ENCODE assay signal across 15 mouse cellular contexts in the genomic region with DNA sequence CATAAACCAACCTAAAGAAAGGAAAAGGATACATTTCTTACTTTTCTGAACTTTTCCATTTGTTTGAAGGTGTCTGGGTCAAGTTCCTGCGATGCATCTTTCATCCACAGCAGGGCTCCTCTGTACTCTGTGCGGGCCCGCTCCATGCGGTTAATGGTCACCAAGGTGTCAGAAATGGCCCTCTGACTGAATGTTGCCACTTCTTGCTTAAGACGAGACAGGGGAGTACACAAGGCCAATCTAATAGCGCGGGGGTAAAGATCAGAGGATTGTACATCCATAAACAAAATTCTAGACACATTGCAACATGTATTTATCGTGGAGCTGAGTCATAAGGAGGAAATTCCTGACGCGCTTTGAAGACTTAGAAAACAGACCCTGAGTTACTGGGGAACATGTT. TPM values are rescaled to one million over a fixed set of nuclear protein-coding genes. Genes with fewer than 3 reads are reported as not detected.
"Had no signal": no experiment of that assay in that cellular context is flagged by ENCODE, and none has a peak within 500 bp of the region (broad histone marks: within the 10 kb centered on the region; RNA-seq: fewer than 3 reads in every experiment).

No protein-coding gene starts in this region.

- H3K4me2 ChIP-seq: lung, embryonic 14.5 days; midbrain, embryonic 13.5 days; midbrain, embryonic 15.5 days; neural tube, embryonic 12.5 days; stomach, embryonic 15.5 days had no signal

- H3K27me3 ChIP-seq: midbrain, embryonic 13.5 days; midbrain, embryonic 15.5 days; neural tube, embryonic 12.5 days; stomach, embryonic 15.5 days had no signal

- H3K9ac ChIP-seq: lung, embryonic 14.5 days; midbrain, embryonic 13.5 days; midbrain, embryonic 15.5 days; neural tube, embryonic 12.5 days; stomach, embryonic 15.5 days had no signal

- H3K9me3 ChIP-seq: midbrain, embryonic 10.5 days; midbrain, embryonic 13.5 days; midbrain, embryonic 15.5 days; neural tube, embryonic 12.5 days; stomach, embryonic 15.5 days had no signal

- H3K36me3 ChIP-seq: midbrain, embryonic 10.5 days; midbrain, embryonic 13.5 days; midbrain, embryonic 15.5 days; neural tube, embryonic 12.5 days; stomach, embryonic 15.5 days had no signal

- DNase-seq: lung, adult 18-20 months; lung, embryonic 14.5 days; lung, postnatal 14 days; lung, postnatal 4 days; right cerebral cortex, postnatal 14 days; thymus, adult 2 months; thymus, postnatal 25 days; thymus, postnatal 4 days had no signal

- H3K4me1 ChIP-seq: midbrain, embryonic 10.5 days; midbrain, embryonic 13.5 days; midbrain, embryonic 15.5 days; neural tube, embryonic 12.5 days; stomach, embryonic 15.5 days had no signal

- ATAC-seq: midbrain, embryonic 13.5 days; midbrain, embryonic 15.5 days had no signal

- H3K4me3 ChIP-seq: midbrain, embryonic 10.5 days; midbrain, embryonic 13.5 days; midbrain, embryonic 15.5 days; neural tube, embryonic 12.5 days; stomach, embryonic 15.5 days had no signal

- H3K27ac ChIP-seq: midbrain, embryonic 10.5 days; midbrain, embryonic 13.5 days; midbrain, embryonic 15.5 days; neural tube, embryonic 12.5 days; stomach, embryonic 15.5 days; stomach, postnatal 0 days had no signal

RNA-seq across cellular contexts. Expression of gene Ica1l, which starts 29.2 kb away (rescaled TPM):
- total RNA-seq: monocyte, adult 5-6 weeks had no signal
